Mouse (Mus musculus): ENCODE data around the gene Hpse2. TPM values are rescaled to one million over a fixed set of nuclear protein-coding genes. Genes with fewer than 3 reads are reported as not detected.

The Hpse2 gene
- polyA plus RNA-seq, 1 experiment from 2014 or later = 40.4 TPM

DNA sequence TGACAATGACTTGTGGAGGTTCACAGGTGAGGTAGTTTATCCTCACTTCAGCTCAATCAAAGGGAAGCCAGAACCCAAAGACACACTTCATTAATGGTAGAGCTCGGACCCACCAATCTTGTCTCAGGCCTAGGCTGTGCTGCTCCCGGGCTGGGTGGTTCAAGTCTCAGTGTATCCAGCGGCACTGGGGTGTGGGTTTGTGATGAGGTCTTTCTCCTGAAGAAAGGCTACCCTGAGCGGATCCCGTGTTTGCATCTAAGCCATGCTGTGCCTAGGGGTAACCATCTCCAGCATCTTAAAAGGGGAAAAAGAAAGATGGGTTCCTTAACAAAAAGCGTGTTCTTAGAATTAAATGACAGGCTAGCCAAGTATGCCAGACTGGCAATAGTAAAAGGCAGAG, 484.3 kb downstream of the Hpse2 start:
- Histone ChIP-seq H3K9ac (no peak overlapping the region), H3K4me3 (no peak overlapping the region), H3K4me1 (peaks cover 36% of the 10 kb centered on the region), H3K4me2 (no peak overlapping the region), H3K9me3 (no peaks in the 10 kb centered on the region), H3K27ac (no peak overlapping the region), H3K36me3 (no peaks in the 10 kb centered on the region), H3K27me3 (no peaks in the 10 kb centered on the region)
- WGBS = 81% methylated on average over 6 of the region's 6 CpGs
- no peak for ATAC-seq (ENCODE audit: insufficient number of reproducible peaks, insufficient read depth, low FRiP score, low TSS enrichment, low read depth)

DNA sequence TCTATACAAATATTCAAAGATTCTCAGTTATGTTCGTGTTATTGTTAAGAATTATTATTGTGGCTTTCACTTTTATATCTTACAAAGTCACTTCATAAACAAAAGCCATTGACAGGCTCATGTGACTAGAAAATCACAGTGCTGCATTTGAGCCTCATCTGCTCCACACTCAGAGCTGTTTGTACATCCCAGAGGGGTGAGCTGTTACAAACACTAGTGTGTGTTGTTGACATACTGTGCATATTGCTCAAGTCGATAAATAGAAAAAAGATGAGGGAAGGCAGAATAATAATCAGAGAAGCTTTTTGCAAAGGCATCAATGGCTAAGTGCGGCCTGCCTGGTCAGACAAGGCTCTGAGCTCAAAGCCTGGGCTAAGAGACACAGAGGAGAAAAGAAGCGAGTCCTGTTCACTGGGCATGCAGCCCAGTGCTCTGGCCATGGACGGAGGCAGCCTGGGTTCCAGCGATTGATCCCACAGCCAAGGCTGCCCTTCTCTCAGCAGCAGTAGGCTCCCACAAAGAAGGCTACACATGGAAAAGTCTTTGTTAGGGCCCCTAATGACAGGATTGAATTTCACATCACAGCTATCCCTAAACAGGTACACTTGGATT, 485.6 kb downstream of the Hpse2 start:
- Histone ChIP-seq H3K9ac (no peak overlapping the region), H3K4me2 (no peak overlapping the region), H3K27me3 (no peaks in the 10 kb centered on the region), H3K36me3 (no peaks in the 10 kb centered on the region), H3K9me3 (no peaks in the 10 kb centered on the region), H3K27ac (no peak overlapping the region; the same call in 1 of the 2 replicates), H3K4me3 (no peak overlapping the region), H3K4me1 (peaks cover 36% of the 10 kb centered on the region)
- ATAC-seq (ENCODE audit: insufficient number of reproducible peaks, insufficient read depth, low FRiP score, low TSS enrichment, low read depth) = no peak
- WGBS = 63% methylated on average over 6 of the region's 6 CpGs

GRCm38 (mm10) chr19:42891599-42891998, 496.6 kb downstream of the Hpse2 start:
- H3K27me3 ChIP-seq = no peaks in the 10 kb centered on the region
- H3K9ac ChIP-seq = no peak overlapping the region
- no peaks in the 10 kb centered on the region for H3K36me3 ChIP-seq
- no peak overlapping the region for H3K27ac ChIP-seq
- no peak overlapping the region for H3K4me2 ChIP-seq
- H3K4me1 ChIP-seq = no peaks in the 10 kb centered on the region
- ATAC-seq (ENCODE audit: insufficient number of reproducible peaks, insufficient read depth, low FRiP score, low TSS enrichment, low read depth) = no peak
- H3K9me3 ChIP-seq = no peaks in the 10 kb centered on the region
- WGBS = 66% methylated on average over 5 of the region's 5 CpGs
- H3K4me3 ChIP-seq = no peak overlapping the region

GRCm38 (mm10) chr19:42877653-42878052, 510.5 kb downstream of the Hpse2 start:
- H3K27me3 ChIP-seq = no peaks in the 10 kb centered on the region
- no peak for ATAC-seq (ENCODE audit: insufficient number of reproducible peaks, insufficient read depth, low FRiP score, low TSS enrichment, low read depth)
- no peaks in the 10 kb centered on the region for H3K9me3 ChIP-seq
- 57% methylated on average over 4 of the region's 4 CpGs for WGBS
- H3K36me3 ChIP-seq = no peaks in the 10 kb centered on the region
- H3K4me2 ChIP-seq = no peak overlapping the region
- H3K27ac ChIP-seq = no peak overlapping the region
- peaks cover 3% of the 10 kb centered on the region; the same call in 1 of the 2 replicates for H3K4me1 ChIP-seq
- H3K9ac ChIP-seq = no peak overlapping the region
- H3K4me3 ChIP-seq = no peak overlapping the region

DNA sequence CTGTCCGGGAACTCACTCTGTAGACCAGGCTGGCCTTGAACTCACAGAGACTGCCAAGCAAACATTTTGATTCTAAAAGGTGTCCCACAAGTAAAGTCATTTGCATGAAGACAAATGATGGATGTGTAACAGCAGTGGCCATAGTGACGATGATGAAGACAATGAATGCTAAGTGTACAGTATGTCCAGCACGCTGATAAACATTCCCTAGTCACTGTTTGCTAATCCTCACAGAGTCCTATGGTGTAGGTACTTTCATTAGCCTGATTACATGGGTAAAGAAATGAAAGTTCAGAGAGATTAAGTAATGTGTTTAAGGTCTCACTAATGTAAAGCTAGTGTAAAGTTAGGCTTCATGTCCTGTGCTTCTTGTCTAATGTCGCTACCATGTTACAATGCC, 511.6 kb downstream of the Hpse2 start:
- Histone ChIP-seq H3K4me2 (no peak overlapping the region), H3K27ac (no peak overlapping the region), H3K9me3 (no peaks in the 10 kb centered on the region), H3K4me1 (peaks cover 3% of the 10 kb centered on the region; the same call in 1 of the 2 replicates), H3K4me3 (no peak overlapping the region), H3K27me3 (no peaks in the 10 kb centered on the region), H3K36me3 (no peaks in the 10 kb centered on the region), H3K9ac (no peak overlapping the region)
- ATAC-seq (ENCODE audit: insufficient number of reproducible peaks, insufficient read depth, low FRiP score, low TSS enrichment, low read depth) = no peak
- WGBS = 85% methylated on average over 4 of the region's 4 CpGs

GRCm38 (mm10) chr19:42869663-42870530, 518.3 kb downstream of the Hpse2 start:
- no peaks in the 10 kb centered on the region for H3K4me1 ChIP-seq
- no peak overlapping the region for H3K4me3 ChIP-seq
- no peak overlapping the region for H3K4me2 ChIP-seq
- H3K36me3 ChIP-seq = no peaks in the 10 kb centered on the region
- no peak for ATAC-seq (ENCODE audit: insufficient number of reproducible peaks, insufficient read depth, low FRiP score, low TSS enrichment, low read depth)
- H3K9me3 ChIP-seq = no peaks in the 10 kb centered on the region
- 74% methylated on average over 8 of the region's 8 CpGs for WGBS
- H3K27ac ChIP-seq = no peak overlapping the region
- H3K9ac ChIP-seq = no peak overlapping the region
- H3K27me3 ChIP-seq = no peaks in the 10 kb centered on the region

GRCm38 (mm10) chr19:42868958-42869662, 519.0 kb downstream of the Hpse2 start:
- ATAC-seq (ENCODE audit: insufficient number of reproducible peaks, insufficient read depth, low FRiP score, low TSS enrichment, low read depth) = no peak
- 40% methylated on average over 3 of the region's 3 CpGs for WGBS

DNA sequence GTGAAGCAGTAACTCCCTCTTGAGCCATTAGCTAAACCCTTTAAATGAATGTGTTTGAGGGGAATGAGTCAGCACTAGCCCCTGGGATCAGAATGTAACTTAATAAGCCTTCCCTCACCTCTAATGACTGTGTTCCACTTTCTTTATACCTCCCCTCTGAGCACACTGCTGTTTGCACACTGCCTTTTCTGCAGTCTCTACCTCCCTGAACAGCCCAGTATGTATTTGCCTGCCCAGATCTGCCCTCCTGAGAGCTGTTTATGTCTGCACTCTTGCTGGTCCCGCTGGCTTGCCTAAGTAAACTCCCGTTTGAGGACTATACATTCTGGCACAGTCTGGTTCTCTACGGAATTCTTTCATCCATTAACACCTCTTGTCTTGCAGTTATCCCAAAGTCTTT, 525.1 kb downstream of the Hpse2 start:
- no peak overlapping the region for H3K4me3 ChIP-seq
- no peak for ATAC-seq (ENCODE audit: insufficient number of reproducible peaks, insufficient read depth, low FRiP score, low TSS enrichment, low read depth)
- 56% methylated on average over 3 of the region's 3 CpGs for WGBS
- no peaks in the 10 kb centered on the region for H3K27me3 ChIP-seq
- peaks cover 3% of the 10 kb centered on the region; the same call in 1 of the 2 replicates for H3K4me1 ChIP-seq
- H3K36me3 ChIP-seq = no peaks in the 10 kb centered on the region
- H3K9me3 ChIP-seq = no peaks in the 10 kb centered on the region
- H3K27ac ChIP-seq = no peak overlapping the region
- H3K4me2 ChIP-seq = no peak overlapping the region
- H3K9ac ChIP-seq = no peak overlapping the region

More at GRCm38 (mm10) chr19:42868958-42869662, 519.0 kb downstream of the Hpse2 start:
- H3K4me3 ChIP-seq = no peak overlapping the region
- no peak overlapping the region for H3K27ac ChIP-seq
- no peaks in the 10 kb centered on the region for H3K27me3 ChIP-seq
- H3K4me2 ChIP-seq = no peak overlapping the region
- H3K9ac ChIP-seq = no peak overlapping the region
- H3K36me3 ChIP-seq = no peaks in the 10 kb centered on the region
- no peaks in the 10 kb centered on the region for H3K4me1 ChIP-seq
- H3K9me3 ChIP-seq = no peaks in the 10 kb centered on the region

DNA sequence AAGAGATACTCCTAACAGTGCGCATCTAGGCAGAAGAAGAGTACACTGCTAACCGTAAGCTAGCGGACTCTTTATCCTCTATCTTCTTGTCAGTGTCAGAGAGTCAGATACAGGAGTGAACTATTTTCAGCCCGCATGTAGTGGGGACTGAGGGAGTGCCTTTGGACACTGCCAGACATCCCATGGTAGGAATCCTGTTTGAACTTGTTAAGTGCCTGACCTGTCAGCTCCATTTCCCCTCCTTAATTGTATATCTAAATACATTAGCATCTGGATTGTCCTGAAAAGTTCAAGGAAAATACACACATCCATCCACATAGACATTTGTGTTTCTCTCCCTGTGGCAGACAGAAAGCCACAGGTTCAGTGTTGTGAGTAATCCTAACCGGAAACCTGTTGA, 531.1 kb downstream of the Hpse2 start:
- Histone ChIP-seq H3K4me3 (no peak overlapping the region), H3K36me3 (no peaks in the 10 kb centered on the region), H3K27me3 (no peaks in the 10 kb centered on the region), H3K4me1 (no peaks in the 10 kb centered on the region), H3K27ac (no peak overlapping the region), H3K9ac (no peak overlapping the region), H3K9me3 (no peaks in the 10 kb centered on the region), H3K4me2 (no peak overlapping the region)
- no peak for ATAC-seq (ENCODE audit: insufficient number of reproducible peaks, insufficient read depth, low FRiP score, low TSS enrichment, low read depth)
- WGBS = 86% methylated on average over 5 of the region's 5 CpGs

DNA sequence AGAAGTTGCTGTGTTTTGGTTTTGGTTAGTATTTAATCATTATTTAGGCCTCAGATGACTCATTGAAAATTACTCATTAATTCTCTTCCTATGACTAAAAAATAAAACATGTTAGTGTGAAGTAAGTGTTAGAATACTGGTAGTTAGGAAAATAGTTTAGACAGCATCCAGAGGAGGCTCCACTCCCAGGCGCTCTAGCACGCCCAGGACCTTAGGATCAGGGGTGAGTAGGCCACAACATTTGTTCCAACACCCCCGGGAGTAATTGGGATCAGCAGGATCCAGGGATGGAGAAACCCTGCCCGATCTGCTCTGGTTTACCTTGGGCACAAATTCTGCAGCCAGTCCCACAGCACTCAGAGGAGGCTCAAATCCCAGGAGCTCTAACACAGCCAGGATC, 532.5 kb downstream of the Hpse2 start:
- ATAC-seq (ENCODE audit: insufficient number of reproducible peaks, insufficient read depth, low FRiP score, low TSS enrichment, low read depth) = no peak
- Histone ChIP-seq H3K4me1 (no peaks in the 10 kb centered on the region), H3K4me2 (no peak overlapping the region), H3K9ac (no peak overlapping the region), H3K27ac (no peak overlapping the region), H3K27me3 (no peaks in the 10 kb centered on the region), H3K36me3 (no peaks in the 10 kb centered on the region), H3K9me3 (no peaks in the 10 kb centered on the region), H3K4me3 (no peak overlapping the region)
- WGBS = 89% methylated on average over 4 of the region's 4 CpGs

DNA sequence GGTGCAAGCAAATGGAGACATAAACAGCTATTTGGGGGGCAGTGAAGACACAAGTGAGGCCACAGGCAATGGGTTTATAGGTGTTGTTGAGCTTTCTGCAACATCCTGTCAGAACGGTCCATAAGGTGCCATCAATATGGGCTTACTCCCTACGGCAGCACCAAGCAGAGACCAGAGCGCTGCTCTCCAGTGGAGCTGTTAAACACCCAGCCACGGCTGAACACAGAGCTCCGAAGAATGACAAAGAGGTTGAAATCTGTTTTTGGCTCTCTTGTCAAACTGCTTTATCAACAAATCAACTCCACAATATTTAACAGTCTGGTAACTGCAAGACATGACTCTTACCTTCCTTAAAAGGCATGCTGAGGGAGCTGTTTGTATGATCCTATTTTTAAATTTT, 537.7 kb downstream of the Hpse2 start:
- H3K4me3 ChIP-seq = no peak overlapping the region
- H3K36me3 ChIP-seq = no peaks in the 10 kb centered on the region
- no peak overlapping the region for H3K9ac ChIP-seq
- no peaks in the 10 kb centered on the region for H3K27me3 ChIP-seq
- no peak overlapping the region for H3K27ac ChIP-seq
- no peaks in the 10 kb centered on the region for H3K9me3 ChIP-seq
- no peak for ATAC-seq (ENCODE audit: insufficient number of reproducible peaks, insufficient read depth, low FRiP score, low TSS enrichment, low read depth)
- H3K4me2 ChIP-seq = no peak overlapping the region
- 79% methylated on average over 5 of the region's 5 CpGs for WGBS
- H3K4me1 ChIP-seq = peaks cover 3% of the 10 kb centered on the region

Measured in embryonic facial prominence, embryonic 13.5 days (tissue).